Mouse (Mus musculus): ENCODE results near the gene Arpc5l. TPM values are rescaled to one million over a fixed set of nuclear protein-coding genes. Genes with fewer than 3 reads are reported as not detected.

The Arpc5l gene
- polyA plus RNA-seq, 1 experiment from 2014 or later = 140 TPM

- DNase-seq (ENCODE audit: low spot score) (no peak), ATAC-seq (replicated peaks; ENCODE audit: insufficient number of reproducible peaks, low FRiP score, low TSS enrichment, low read depth) (no peak)
- Histone ChIP-seq H3K27me3 (ENCODE audit: control insufficient read depth, insufficient read depth, low read length) (no peaks in the 10 kb centered on the region), H3K36me3 (replicated peaks; ENCODE audit: control insufficient read depth, insufficient read depth, low read depth, low read length) (peaks cover 12% of the 10 kb centered on the region), H3K4me3 (ENCODE audit: low read depth, low read length) (peak overlapping the region; percentile 60), H3K9me3 (replicated peaks; ENCODE audit: control insufficient read depth, low read length) (no peaks in the 10 kb centered on the region), H3K4me2 (ENCODE audit: low read depth, low read length) (peak overlapping the region; percentile 72; the same call in 1 of the 2 replicates), H3K27ac (replicated peaks; ENCODE audit: low read depth, low read length) (no peak overlapping the region), H3K9ac (replicated peaks; ENCODE audit: low read length) (no peak overlapping the region), H3K4me1 (ENCODE audit: control insufficient read depth, insufficient read depth, low read length) (no peaks in the 10 kb centered on the region)
- 56% methylated on average over 8 of the region's 8 CpGs for WGBS
Measured at GRCm38 (mm10) chr2:39003106-39003505, 2.0 kb upstream of the Arpc5l start.

GRCm38 (mm10) chr2:39003512-39003911, 1.6 kb upstream of the Arpc5l start:
- 65% methylated on average over 5 of the region's 5 CpGs for WGBS
- peaks cover 12% of the 10 kb centered on the region for H3K36me3 ChIP-seq (replicated peaks; ENCODE audit: control insufficient read depth, insufficient read depth, low read depth, low read length)
- DNase-seq (ENCODE audit: low spot score) = no peak
- no peak for ATAC-seq (replicated peaks; ENCODE audit: insufficient number of reproducible peaks, low FRiP score, low TSS enrichment, low read depth)
- peak overlapping the region; percentile 60 for H3K4me3 ChIP-seq (ENCODE audit: low read depth, low read length)
- no peaks in the 10 kb centered on the region for H3K9me3 ChIP-seq (replicated peaks; ENCODE audit: control insufficient read depth, low read length)
- H3K27ac ChIP-seq (replicated peaks; ENCODE audit: low read depth, low read length) = no peak overlapping the region
- H3K4me2 ChIP-seq (ENCODE audit: low read depth, low read length) = peak overlapping the region; percentile 72
- H3K9ac ChIP-seq (replicated peaks; ENCODE audit: low read length) = peak overlapping the region; percentile 87
- H3K27me3 ChIP-seq (ENCODE audit: control insufficient read depth, insufficient read depth, low read length) = no peaks in the 10 kb centered on the region
- H3K4me1 ChIP-seq (ENCODE audit: control insufficient read depth, insufficient read depth, low read length) = no peaks in the 10 kb centered on the region

GRCm38 (mm10) chr2:39004372-39004771, 776 bp upstream of the Arpc5l start:
- Histone ChIP-seq H3K27me3 (ENCODE audit: control insufficient read depth, insufficient read depth, low read length) (no peaks in the 10 kb centered on the region), H3K9ac (replicated peaks; ENCODE audit: low read length) (peak overlapping the region; percentile 87), H3K4me1 (ENCODE audit: control insufficient read depth, insufficient read depth, low read length) (no peaks in the 10 kb centered on the region; the same call in 1 of the 2 replicates), H3K36me3 (replicated peaks; ENCODE audit: control insufficient read depth, insufficient read depth, low read depth, low read length) (peaks cover 12% of the 10 kb centered on the region), H3K4me3 (ENCODE audit: low read depth, low read length) (peak overlapping the region; percentile 60), H3K4me2 (ENCODE audit: low read depth, low read length) (peak overlapping the region; percentile 72), H3K9me3 (replicated peaks; ENCODE audit: control insufficient read depth, low read length) (no peaks in the 10 kb centered on the region), H3K27ac (replicated peaks; ENCODE audit: low read depth, low read length) (no peak overlapping the region)
- DNase-seq (ENCODE audit: low spot score) (peak; percentile 23), ATAC-seq (replicated peaks; ENCODE audit: insufficient number of reproducible peaks, low FRiP score, low TSS enrichment, low read depth) (no peak)
- WGBS = 1% methylated on average over 11 of the region's 11 CpGs

DNA sequence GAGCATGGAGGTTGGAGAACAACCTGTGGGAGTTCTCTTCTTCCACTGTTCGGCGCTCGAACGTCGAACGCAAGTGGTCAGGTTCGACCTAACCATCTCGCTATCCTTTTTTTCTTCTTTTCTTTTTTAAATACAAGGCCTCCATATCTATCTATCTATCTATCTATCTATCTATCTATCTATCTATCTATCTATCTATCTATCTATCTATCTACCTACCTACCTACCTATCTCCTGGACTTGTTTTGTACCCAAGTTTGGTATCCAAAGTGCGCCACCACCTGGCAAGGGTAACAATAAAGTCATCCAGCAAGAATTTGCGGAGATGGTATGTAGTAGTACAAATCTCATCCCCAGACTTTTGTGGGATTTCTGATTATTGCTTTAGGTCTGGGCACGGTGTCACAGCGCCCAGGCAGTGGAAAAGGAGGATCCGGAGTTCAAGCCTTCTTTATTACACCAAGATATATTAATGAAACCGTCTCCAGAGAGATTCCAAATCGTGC, 479 bp downstream of the Arpc5l start, which contains the start of gene Rpl35:
TSS of gene Rpl35 (minus strand) at position 51 of the 506 bp plus-strand sequence.
- Histone ChIP-seq H3K27ac (replicated peaks; ENCODE audit: low read depth, low read length) (peak within 1 kb of the TSS; percentile 76), H3K27me3 (ENCODE audit: control insufficient read depth, insufficient read depth, low read length) (no peaks in the 10 kb centered on the region), H3K36me3 (replicated peaks; ENCODE audit: control insufficient read depth, insufficient read depth, low read depth, low read length) (peaks cover 12% of the 10 kb centered on the region), H3K4me2 (ENCODE audit: low read depth, low read length) (peak within 1 kb of the TSS; percentile 72), H3K4me3 (ENCODE audit: low read depth, low read length) (peak within 1 kb of the TSS; percentile 60), H3K9me3 (replicated peaks; ENCODE audit: control insufficient read depth, low read length) (no peaks in the 10 kb centered on the region), H3K4me1 (ENCODE audit: control insufficient read depth, insufficient read depth, low read length) (no peaks in the 10 kb centered on the region; the same call in 1 of the 2 replicates), H3K9ac (replicated peaks; ENCODE audit: low read length) (peak within 1 kb of the TSS; percentile 87)
- ATAC-seq (replicated peaks; ENCODE audit: insufficient number of reproducible peaks, low FRiP score, low TSS enrichment, low read depth) (no peak), DNase-seq (ENCODE audit: low spot score) (peak; percentile 64)
- 15% methylated on average over 15 of the region's 15 CpGs for WGBS

- peak overlapping the region; percentile 60; the same call in 1 of the 2 replicates for H3K4me3 ChIP-seq (ENCODE audit: low read depth, low read length)
- H3K4me2 ChIP-seq (ENCODE audit: low read depth, low read length) = peak overlapping the region; percentile 58; the same call in 1 of the 2 replicates
- no peaks in the 10 kb centered on the region for H3K9me3 ChIP-seq (replicated peaks; ENCODE audit: control insufficient read depth, low read length)
- WGBS = 90% methylated on average over 14 of the region's 14 CpGs
- H3K4me1 ChIP-seq (ENCODE audit: control insufficient read depth, insufficient read depth, low read length) = no peaks in the 10 kb centered on the region; the same call in 1 of the 2 replicates
- DNase-seq (ENCODE audit: low spot score) (no peak), ATAC-seq (replicated peaks; ENCODE audit: insufficient number of reproducible peaks, low FRiP score, low TSS enrichment, low read depth) (no peak)
- H3K27ac ChIP-seq (replicated peaks; ENCODE audit: low read depth, low read length) = no peak overlapping the region
- H3K36me3 ChIP-seq (replicated peaks; ENCODE audit: control insufficient read depth, insufficient read depth, low read depth, low read length) = peaks cover 10% of the 10 kb centered on the region
- no peak overlapping the region for H3K9ac ChIP-seq (replicated peaks; ENCODE audit: low read length)
- no peaks in the 10 kb centered on the region for H3K27me3 ChIP-seq (ENCODE audit: control insufficient read depth, insufficient read depth, low read length)
Measured at GRCm38 (mm10) chr2:39006149-39006730, 1.1 kb downstream of the Arpc5l start.

GRCm38 (mm10) chr2:39007865-39008264, 2.7 kb downstream of the Arpc5l start:
- H3K9me3 ChIP-seq (replicated peaks; ENCODE audit: control insufficient read depth, low read length) = no peaks in the 10 kb centered on the region
- peak overlapping the region; percentile 80 for H3K4me2 ChIP-seq (ENCODE audit: low read depth, low read length)
- H3K36me3 ChIP-seq (replicated peaks; ENCODE audit: control insufficient read depth, insufficient read depth, low read depth, low read length) = peaks cover 3% of the 10 kb centered on the region
- WGBS = 0% methylated on average over 43 of the region's 44 CpGs
- H3K4me1 ChIP-seq (ENCODE audit: control insufficient read depth, insufficient read depth, low read length) = no peaks in the 10 kb centered on the region; the same call in 1 of the 2 replicates
- no peaks in the 10 kb centered on the region for H3K27me3 ChIP-seq (ENCODE audit: control insufficient read depth, insufficient read depth, low read length)
- peak overlapping the region; percentile 90 for H3K9ac ChIP-seq (replicated peaks; ENCODE audit: low read length)
- peak overlapping the region; percentile 89 for H3K4me3 ChIP-seq (ENCODE audit: low read depth, low read length)
- peak; percentile 78 for ATAC-seq (replicated peaks; ENCODE audit: insufficient number of reproducible peaks, low FRiP score, low TSS enrichment, low read depth)
- H3K27ac ChIP-seq (replicated peaks; ENCODE audit: low read depth, low read length) = peak overlapping the region; percentile 80
- DNase-seq (ENCODE audit: low spot score) = peak; percentile 94

GRCm38 (mm10) chr2:39008350-39008851, 3.3 kb downstream of the Arpc5l start:
- H3K4me2 ChIP-seq (ENCODE audit: low read depth, low read length) = peak overlapping the region; percentile 80
- peak; percentile 33 for ATAC-seq (replicated peaks; ENCODE audit: insufficient number of reproducible peaks, low FRiP score, low TSS enrichment, low read depth)

DNA sequence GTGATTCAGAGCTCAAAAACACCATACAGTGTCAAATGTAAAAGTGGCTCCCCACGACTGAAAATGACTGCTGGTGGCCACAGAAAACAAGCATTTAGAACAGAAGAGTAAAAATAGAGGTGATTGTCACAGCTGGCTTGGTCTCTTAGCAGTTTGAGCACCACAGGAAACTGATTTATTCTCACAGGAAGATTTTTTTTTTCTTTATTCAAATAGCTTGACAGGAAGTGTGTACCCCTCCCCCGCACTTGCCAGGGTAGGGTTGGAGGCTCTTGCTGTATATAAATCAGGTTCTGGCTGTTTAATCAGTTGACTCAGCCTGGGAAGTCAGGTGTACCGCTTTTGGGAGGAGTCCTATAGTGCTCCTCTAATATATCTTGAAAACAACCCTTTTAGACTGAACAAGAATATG, 3.8 kb downstream of the Arpc5l start:
- Histone ChIP-seq H3K27ac (replicated peaks; ENCODE audit: low read depth, low read length) (no peak overlapping the region), H3K4me1 (ENCODE audit: control insufficient read depth, insufficient read depth, low read length) (no peaks in the 10 kb centered on the region; the same call in 1 of the 2 replicates), H3K9me3 (replicated peaks; ENCODE audit: control insufficient read depth, low read length) (no peaks in the 10 kb centered on the region), H3K27me3 (ENCODE audit: control insufficient read depth, insufficient read depth, low read length) (no peaks in the 10 kb centered on the region), H3K4me3 (ENCODE audit: low read depth, low read length) (peak overlapping the region; percentile 89), H3K9ac (replicated peaks; ENCODE audit: low read length) (peak overlapping the region; percentile 90), H3K4me2 (ENCODE audit: low read depth, low read length) (peak overlapping the region; percentile 80), H3K36me3 (replicated peaks; ENCODE audit: control insufficient read depth, insufficient read depth, low read depth, low read length) (no peaks in the 10 kb centered on the region; the same call in 1 of the 2 replicates)
- WGBS = 34% methylated on average over 3 of the region's 3 CpGs
- ATAC-seq (replicated peaks; ENCODE audit: insufficient number of reproducible peaks, low FRiP score, low TSS enrichment, low read depth) (no peak), DNase-seq (ENCODE audit: low spot score) (peak; percentile 42)

More at GRCm38 (mm10) chr2:39008350-39008851, 3.3 kb downstream of the Arpc5l start:
- Histone ChIP-seq H3K36me3 (replicated peaks; ENCODE audit: control insufficient read depth, insufficient read depth, low read depth, low read length) (no peaks in the 10 kb centered on the region; the same call in 1 of the 2 replicates), H3K4me1 (ENCODE audit: control insufficient read depth, insufficient read depth, low read length) (no peaks in the 10 kb centered on the region; the same call in 1 of the 2 replicates), H3K27me3 (ENCODE audit: control insufficient read depth, insufficient read depth, low read length) (no peaks in the 10 kb centered on the region), H3K9me3 (replicated peaks; ENCODE audit: control insufficient read depth, low read length) (no peaks in the 10 kb centered on the region), H3K27ac (replicated peaks; ENCODE audit: low read depth, low read length) (peak overlapping the region; percentile 68), H3K9ac (replicated peaks; ENCODE audit: low read length) (peak overlapping the region; percentile 90), H3K4me3 (ENCODE audit: low read depth, low read length) (peak overlapping the region; percentile 89)
- DNase-seq (ENCODE audit: low spot score) = peak; percentile 28
- under 1% methylated on average over 22 of the region's 25 CpGs for WGBS
